Mouse (Mus musculus) kidney, postnatal 36 days (tissue): ENCODE measurements around the gene Mrpl50.
"Not testable (repeated sequence)": the region's sequence is repeated elsewhere in the genome, so short reads cannot be mapped to it uniquely, and the experiment has no call there.

Experiments used
- DNase-seq, 2 experiments: peaks; one replicate each; pipeline ENCODE4 v3.0.0; 2021 to 2022; ENCODE audit warnings: mixed read lengths in 2 of 2

Gene Mrpl50

GRCm38 (mm10) chr4:49509183-49509582 lies 11.7 kb downstream of the Mrpl50 start:
- peak in 1 of 2 experiments; percentile 57 for DNase-seq

- DNase-seq: no peak
Observed at GRCm38 (mm10) chr4:49506386-49506785, 14.5 kb downstream of the Mrpl50 start, which contains the start of gene Baat. Gene Baat (minus strand): TSS chr4:49506557.

GRCm38 (mm10) chr4:49503563-49503962 lies 17.3 kb downstream of the Mrpl50 start:
- no peak for DNase-seq

GRCm38 (mm10) chr4:49485934-49486650 lies 34.8 kb downstream of the Mrpl50 start:
- DNase-seq: not testable (repeated sequence)

GRCm38 (mm10) chr4:49485442-49485841 lies 35.5 kb downstream of the Mrpl50 start:
- DNase-seq: peak; percentile 60 to 87

- no peak for DNase-seq
Observed at GRCm38 (mm10) chr4:49480896-49481295, 40.0 kb downstream of the Mrpl50 start.

GRCm38 (mm10) chr4:49480104-49480760 lies 40.7 kb downstream of the Mrpl50 start:
- peak; percentile 41 to 56 for DNase-seq

GRCm38 (mm10) chr4:49479035-49479434 lies 41.9 kb downstream of the Mrpl50 start:
- not testable (repeated sequence) for DNase-seq

GRCm38 (mm10) chr4:49478118-49478877 lies 42.6 kb downstream of the Mrpl50 start:
- peak; percentile 41 to 72 for DNase-seq

- DNase-seq: no peak
Observed at GRCm38 (mm10) chr4:49474583-49474982, 46.3 kb downstream of the Mrpl50 start.

- peak; percentile 71 to 72 for DNase-seq
Observed at GRCm38 (mm10) chr4:49473435-49474100, 47.3 kb downstream of the Mrpl50 start, which contains the start of gene Acnat1. Gene Acnat1 (minus strand): TSS chr4:49473912.

GRCm38 (mm10) chr4:49469435-49470151 lies 51.3 kb downstream of the Mrpl50 start:
- no peak for DNase-seq

- no peak for DNase-seq
Observed at GRCm38 (mm10) chr4:49467360-49467759, 53.5 kb downstream of the Mrpl50 start.
